In genomic region chr16:57902498-57902897, GRCm38 (mm10) we compare ENCODE assay signal across 19 mouse cellular contexts.
DNase-seq lines count a peak whose midpoint lies in the region; ATAC-seq and TF ChIP-seq lines count a peak whose summit lies in the region.
"Had no signal": no experiment of that assay in that cellular context is flagged by ENCODE, and none has a peak within 500 bp of the region (broad histone marks: within the 10 kb centered on the region; RNA-seq: fewer than 3 reads in every experiment).

No protein-coding gene starts in this region.

- 66% methylated on average over 3 of the region's 3 CpGs for WGBS in limb, embryonic 14.5 days
- 85% methylated on average over 3 of the region's 3 CpGs for whole genome bisulfite sequencing in limb, embryonic 10.5 days
- 66% methylated on average over 3 of the region's 3 CpGs for WGBS in stomach, postnatal 0 days

- no peak overlapping the region for H3K4me2 ChIP-seq in limb, embryonic 14.5 days (replicated peaks; ENCODE audit: low read depth, low read length, severe bottlenecking)
- no peak overlapping the region for H3K4me2 ChIP-seq in stomach, postnatal 0 days (replicated peaks; ENCODE audit: low read depth)
- H3K4me2 ChIP-seq: heart, embryonic 13.5 days; hindbrain, embryonic 12.5 days had no signal

- no peaks in the 10 kb centered on the region for H3K4me1 ChIP-seq in limb, embryonic 14.5 days (ENCODE audit: control insufficient read depth, insufficient read depth, low read length)
- H3K4me1 ChIP-seq in limb, embryonic 10.5 days, result no peaks in the 10 kb centered on the region
- H3K4me1 ChIP-seq in stomach, postnatal 0 days (replicated peaks; ENCODE audit: control insufficient read depth, insufficient read depth), result no peaks in the 10 kb centered on the region
- H3K4me1 ChIP-seq: hindbrain, embryonic 12.5 days had no signal

- DNase-seq in limb, embryonic 14.5 days (ENCODE audit: low spot score), result no peak
- DNase-seq in limb, embryonic 10.5 days (ENCODE audit: low spot score), result no peak
- peak; percentile 30 for DNase-seq in adipocyte (ENCODE audit: low spot score)
- DNase-seq in B cell, adult 2 months, result no peak
- DNase-seq in stomach, postnatal 0 days (ENCODE audit: low spot score), result no peak
- DNase-seq: adrenal gland, postnatal 10 days; cerebellum, adult 18-20 months; cerebellum, adult 9-11 months; cerebellum, postnatal 36 days; gastrocnemius, postnatal 10 days; heart, adult 11 months; heart, postnatal 36 days had no signal

- no peak overlapping the region for H3K4me3 ChIP-seq in limb, embryonic 14.5 days (replicated peaks; ENCODE audit: low read length)
- no peak overlapping the region for H3K4me3 ChIP-seq in limb, embryonic 10.5 days
- H3K4me3 ChIP-seq in stomach, postnatal 0 days (ENCODE audit: low read depth, low read length), result no peak overlapping the region
- H3K4me3 ChIP-seq: heart, embryonic 13.5 days; hindbrain, embryonic 12.5 days had no signal

- no peak for TF ChIP-seq EP300 in stomach, postnatal 0 days (optimal IDR thresholded peaks at IDR 0.05)

- no peak for TF ChIP-seq POLR2A in limb, embryonic 14.5 days (IDR thresholded peaks at IDR 0.05; ENCODE audit: borderline replicate concordance, extremely low read depth, insufficient read depth, insufficient read length)

- no peak overlapping the region for H3K9ac ChIP-seq in limb, embryonic 14.5 days (ENCODE audit: low read depth, low read length, severe bottlenecking)
- no peak overlapping the region for H3K9ac ChIP-seq in stomach, postnatal 0 days (ENCODE audit: low read length)
- H3K9ac ChIP-seq: heart, embryonic 13.5 days; hindbrain, embryonic 12.5 days had no signal

- peak; percentile 34; the same call in 1 of the 2 replicates for ATAC-seq in limb, embryonic 14.5 days (ENCODE audit: low FRiP score, low read depth)
- peak; percentile 74 for ATAC-seq in common myeloid progenitor, adult 5-6 weeks (replicated peaks; ENCODE audit: low read depth, poor library complexity, severe bottlenecking)
- peak; percentile 89 for ATAC-seq in megakaryocyte, adult 5-6 weeks (ENCODE audit: poor library complexity, severe bottlenecking)
- ATAC-seq in stomach, postnatal 0 days (ENCODE audit: low FRiP score, low TSS enrichment), result no peak
- ATAC-seq: forebrain, embryonic 16.5 days; hindbrain, embryonic 16.5 days; inflammation-experienced regulatory T-cells, adult 6 months had no signal

- H3K27me3 ChIP-seq in limb, embryonic 14.5 days (ENCODE audit: control insufficient read depth, insufficient read depth, low read length), result no peaks in the 10 kb centered on the region
- no peaks in the 10 kb centered on the region for H3K27me3 ChIP-seq in limb, embryonic 10.5 days (ENCODE audit: low read depth, poor library complexity, severe bottlenecking)
- H3K27me3 ChIP-seq in stomach, postnatal 0 days (ENCODE audit: control insufficient read depth, insufficient read depth, low read length), result no peaks in the 10 kb centered on the region
- H3K27me3 ChIP-seq: heart, embryonic 13.5 days; hindbrain, embryonic 12.5 days had no signal

- H3K27ac ChIP-seq in limb, embryonic 14.5 days (replicated peaks; ENCODE audit: low read depth, low read length), result no peak overlapping the region; the same call in 1 of the 2 replicates
- no peak overlapping the region for H3K27ac ChIP-seq in limb, embryonic 10.5 days
- no peak overlapping the region for H3K27ac ChIP-seq in stomach, postnatal 0 days (replicated peaks)
- H3K27ac ChIP-seq: heart, embryonic 13.5 days; hindbrain, embryonic 12.5 days had no signal

- no peaks in the 10 kb centered on the region for H3K9me3 ChIP-seq in limb, embryonic 14.5 days (ENCODE audit: control insufficient read depth, low read length)
- H3K9me3 ChIP-seq in limb, embryonic 10.5 days (replicated peaks), result no peaks in the 10 kb centered on the region
- no peaks in the 10 kb centered on the region for H3K9me3 ChIP-seq in stomach, postnatal 0 days (ENCODE audit: control insufficient read depth, low read length)
- H3K9me3 ChIP-seq: heart, embryonic 13.5 days; hindbrain, embryonic 12.5 days had no signal

- no peak for TF ChIP-seq CTCF in stomach, postnatal 0 days (IDR thresholded peaks at IDR 0.05; ENCODE audit: low read depth)

- H3K36me3 ChIP-seq in limb, embryonic 14.5 days (ENCODE audit: control insufficient read depth, insufficient read depth, low read length), result no peaks in the 10 kb centered on the region
- H3K36me3 ChIP-seq in limb, embryonic 10.5 days, result no peaks in the 10 kb centered on the region
- no peaks in the 10 kb centered on the region for H3K36me3 ChIP-seq in stomach, postnatal 0 days (ENCODE audit: control insufficient read depth, insufficient read depth, low read length)
- H3K36me3 ChIP-seq: heart, embryonic 13.5 days; hindbrain, embryonic 12.5 days had no signal
